Mouse (Mus musculus) adipocyte (in vitro differentiated cells): ENCODE measurements around the gene Klhl3.

ENCODE experiments used
- DNase-seq: peaks from one replicate; pipeline ENCODE4 v3.0.0-alpha.2; 2016; ENCODE audit warnings: low spot score

The Klhl3 gene

DNA sequence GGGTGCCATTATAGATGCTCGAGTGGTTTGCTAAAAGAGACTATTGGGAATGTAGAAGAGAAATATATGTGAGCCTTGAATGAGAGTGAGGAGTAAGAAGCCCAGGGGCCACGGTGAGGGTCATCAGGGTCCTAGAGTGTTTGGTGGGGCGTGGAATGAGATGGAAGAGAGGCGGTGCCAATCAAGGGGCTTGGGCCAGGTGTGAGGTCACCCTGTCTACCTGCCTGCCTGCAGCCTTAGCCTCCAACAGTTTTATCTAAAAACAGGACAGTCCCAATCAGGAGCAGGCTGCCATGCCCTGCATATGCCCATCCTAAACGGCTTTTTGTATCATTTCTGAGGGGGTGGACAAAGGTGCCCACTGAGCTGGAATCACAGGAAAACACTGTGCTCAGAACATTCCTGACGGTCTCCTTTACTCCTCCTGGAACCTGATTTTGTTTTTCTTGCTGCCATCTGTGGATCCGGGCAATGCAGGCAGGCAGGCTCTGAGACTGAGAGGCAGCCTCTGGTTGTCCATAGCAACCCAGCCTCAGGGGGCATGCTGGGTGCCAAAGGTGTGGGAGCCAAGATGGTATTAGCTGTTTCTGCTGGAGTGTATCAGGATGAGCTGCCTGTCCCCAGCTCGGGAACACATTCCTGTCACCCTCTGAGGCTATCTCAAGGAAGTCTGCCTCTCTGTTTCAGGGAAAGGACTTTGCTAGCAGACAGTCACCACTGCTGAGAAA lies 89.5 kb downstream of the Klhl3 start:
- no peak for DNase-seq

DNA sequence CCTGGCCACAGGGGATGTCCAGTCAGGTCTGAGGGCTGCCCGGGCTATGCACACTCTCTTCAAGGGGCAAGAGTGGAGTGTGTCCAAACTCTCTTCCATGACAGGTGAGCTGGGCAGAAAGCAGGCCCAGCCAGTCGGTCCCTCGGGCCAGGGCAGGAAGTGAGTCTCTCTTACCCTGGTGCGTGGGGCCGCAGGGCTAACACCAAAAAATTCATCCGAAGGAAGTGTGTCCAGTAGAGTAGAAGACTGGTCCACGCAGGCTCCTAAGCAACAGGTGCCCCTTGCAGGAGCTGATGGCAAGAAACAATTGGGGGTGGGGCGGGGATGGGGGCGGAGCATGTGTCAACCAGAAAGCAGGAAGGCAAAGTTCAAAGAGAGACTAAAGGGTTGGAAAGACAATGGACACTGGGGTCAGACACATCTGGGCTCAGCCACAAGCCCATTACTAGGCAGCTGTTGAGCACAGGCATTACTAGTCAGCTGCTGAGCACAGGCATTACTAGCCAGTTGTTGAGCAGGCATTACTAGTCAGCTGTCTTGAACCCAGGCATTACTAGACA lies 90.3 kb downstream of the Klhl3 start:
- DNase-seq = no peak

DNA sequence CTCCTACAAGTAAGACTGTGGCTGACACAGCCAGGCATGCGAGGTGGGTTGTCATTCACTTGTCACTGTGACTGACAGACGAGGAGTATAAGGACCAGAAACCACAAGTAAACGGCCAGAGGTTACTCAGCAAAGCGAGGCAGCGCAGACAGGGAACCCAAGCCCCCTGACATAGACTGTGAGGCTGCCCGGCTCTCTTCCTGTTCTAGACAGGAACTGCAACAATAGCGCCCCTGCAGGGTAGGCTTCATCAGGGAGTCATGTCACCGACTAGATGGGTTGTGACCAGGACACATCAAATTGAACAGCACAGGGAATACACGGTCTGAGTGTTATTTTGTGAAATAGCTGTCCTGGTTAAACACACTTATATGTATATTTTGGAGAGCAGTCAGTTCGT lies 93.0 kb downstream of the Klhl3 start:
- DNase-seq = no peak

DNA sequence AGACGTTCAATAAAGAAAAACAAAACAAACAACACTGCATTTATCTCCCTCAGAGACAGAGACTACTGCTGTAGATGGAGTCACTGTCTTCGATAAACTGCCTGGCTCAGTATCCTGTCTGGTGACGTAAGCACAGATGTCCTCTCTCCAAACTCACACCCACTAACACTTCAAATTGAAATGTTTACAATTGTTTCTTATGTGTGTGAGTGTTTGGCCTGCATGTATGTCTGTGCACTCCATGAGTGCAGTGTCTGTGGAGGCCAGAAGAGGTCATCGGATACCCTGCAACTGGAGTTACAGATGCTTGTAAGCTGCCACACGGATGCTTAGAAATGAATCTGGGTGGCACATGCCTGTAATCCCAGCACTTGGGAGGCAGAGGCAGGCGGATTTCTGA lies 96.1 kb downstream of the Klhl3 start:
- DNase-seq = no peak

DNA sequence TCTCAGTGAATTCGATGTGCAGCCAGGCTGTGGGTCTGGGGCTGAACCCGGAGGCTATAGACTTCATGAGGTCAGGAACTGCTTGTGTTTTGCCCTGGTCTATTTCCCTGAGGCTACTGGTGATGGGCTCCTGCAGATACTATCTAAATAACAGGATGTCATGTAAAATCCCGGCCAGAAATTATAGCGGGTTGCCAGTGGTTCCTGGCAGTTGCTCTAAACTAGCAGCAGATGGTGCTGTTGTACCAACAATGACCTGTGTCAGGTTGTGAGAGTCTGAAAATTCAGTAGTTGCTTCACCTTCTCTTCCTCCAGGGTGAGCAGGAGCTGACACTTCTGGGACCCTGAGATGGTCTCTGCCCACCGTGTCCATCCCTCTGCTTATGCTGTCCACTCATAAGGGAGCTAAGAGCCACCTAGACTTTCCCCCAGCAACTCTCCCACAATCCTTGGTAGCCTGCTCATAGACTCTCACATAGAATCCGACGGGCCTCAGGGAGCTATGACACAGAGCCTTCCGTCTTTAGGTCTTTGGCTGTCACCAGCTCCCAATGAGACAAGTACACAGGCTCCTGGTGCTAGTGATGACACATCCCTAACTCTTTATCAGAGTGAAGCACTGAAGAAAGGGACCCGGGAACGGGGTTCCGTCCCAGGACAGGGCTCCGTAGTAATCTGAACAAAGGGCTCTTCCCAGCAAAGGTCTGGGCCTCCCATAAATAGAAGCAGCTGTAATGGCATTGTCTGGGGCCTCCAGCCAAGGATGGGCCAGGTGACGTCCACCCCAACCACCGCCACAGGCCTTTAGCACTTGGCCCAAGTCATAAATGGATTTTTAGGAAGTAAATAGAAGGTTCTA lies 101.1 kb downstream of the Klhl3 start:
- peak; percentile 68 for DNase-seq

DNA sequence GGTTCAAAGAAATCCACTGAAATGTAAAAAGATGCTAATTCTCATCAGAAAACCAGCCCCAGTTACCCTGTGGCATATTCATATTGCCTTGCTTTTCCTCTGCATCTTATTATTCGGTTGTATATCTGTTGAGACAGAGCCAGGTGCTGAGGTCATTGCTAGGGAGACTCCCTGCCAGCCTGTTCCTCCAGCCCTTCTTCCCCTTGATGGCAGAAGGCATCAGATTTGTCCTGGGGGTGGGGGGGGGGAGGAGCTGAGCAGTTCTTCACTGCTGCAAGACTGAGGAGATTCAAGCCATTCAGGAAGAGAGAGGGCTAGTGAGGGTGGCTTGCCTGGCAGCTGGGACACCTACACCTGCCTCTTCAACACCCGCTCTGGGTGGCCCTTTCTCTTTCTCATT lies 101.9 kb downstream of the Klhl3 start:
- DNase-seq = no peak

DNA sequence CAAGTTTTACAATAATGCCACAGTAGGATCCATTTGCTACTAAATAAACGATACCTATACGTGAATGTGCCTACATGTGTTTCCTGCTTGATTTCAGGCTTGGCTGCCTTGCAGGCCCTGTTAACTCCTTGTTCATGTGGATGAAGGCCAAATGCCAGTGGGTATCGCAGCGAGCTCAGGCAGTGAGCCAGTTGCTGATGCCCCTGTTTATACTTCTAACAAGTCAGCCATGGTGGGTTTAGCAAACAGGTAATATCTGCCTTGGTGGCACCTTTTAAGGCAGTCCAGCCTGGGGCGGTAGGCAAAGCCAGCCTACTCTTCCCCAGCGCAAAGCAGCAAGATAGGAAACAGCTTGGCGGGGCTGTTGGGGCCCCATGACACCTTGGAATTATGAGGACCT lies 103.0 kb downstream of the Klhl3 start:
- DNase-seq = no peak

DNA sequence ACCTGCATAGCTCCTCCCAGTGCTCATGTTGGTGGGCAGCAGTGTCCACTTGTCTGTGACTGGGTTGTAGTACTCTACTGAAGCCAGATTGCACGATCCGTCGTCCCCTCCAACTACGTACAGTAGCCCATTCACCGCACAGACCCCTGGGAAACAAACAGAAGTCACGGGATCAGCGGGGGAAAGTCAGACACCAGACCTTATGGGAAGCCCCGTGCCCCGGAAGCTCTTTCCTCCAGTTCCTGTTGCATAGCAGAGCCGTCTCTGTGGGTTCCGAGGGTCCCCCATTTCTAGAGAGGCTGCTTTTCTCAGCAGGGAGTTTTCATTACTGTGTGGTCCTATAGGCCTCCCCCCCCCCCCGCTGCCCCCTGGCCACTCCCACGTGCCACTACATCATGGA lies 104.1 kb downstream of the Klhl3 start:
- no peak for DNase-seq

DNA sequence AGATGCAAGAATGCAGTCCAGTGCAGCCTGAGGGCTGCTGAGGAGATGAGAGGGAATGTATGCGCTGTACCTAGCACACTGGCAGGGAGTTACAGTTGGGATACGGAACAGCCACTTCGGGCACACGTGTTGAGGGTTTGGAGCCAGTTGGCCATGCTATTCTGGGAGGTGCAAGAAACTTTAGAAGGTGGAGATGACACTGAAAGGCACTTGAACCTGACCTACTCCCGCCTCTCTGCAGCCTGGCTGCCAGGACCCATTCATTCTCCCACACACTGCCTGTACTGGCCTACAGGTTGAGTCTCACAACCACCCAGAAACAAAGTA lies 105.4 kb downstream of the Klhl3 start:
- DNase-seq = no peak

DNA sequence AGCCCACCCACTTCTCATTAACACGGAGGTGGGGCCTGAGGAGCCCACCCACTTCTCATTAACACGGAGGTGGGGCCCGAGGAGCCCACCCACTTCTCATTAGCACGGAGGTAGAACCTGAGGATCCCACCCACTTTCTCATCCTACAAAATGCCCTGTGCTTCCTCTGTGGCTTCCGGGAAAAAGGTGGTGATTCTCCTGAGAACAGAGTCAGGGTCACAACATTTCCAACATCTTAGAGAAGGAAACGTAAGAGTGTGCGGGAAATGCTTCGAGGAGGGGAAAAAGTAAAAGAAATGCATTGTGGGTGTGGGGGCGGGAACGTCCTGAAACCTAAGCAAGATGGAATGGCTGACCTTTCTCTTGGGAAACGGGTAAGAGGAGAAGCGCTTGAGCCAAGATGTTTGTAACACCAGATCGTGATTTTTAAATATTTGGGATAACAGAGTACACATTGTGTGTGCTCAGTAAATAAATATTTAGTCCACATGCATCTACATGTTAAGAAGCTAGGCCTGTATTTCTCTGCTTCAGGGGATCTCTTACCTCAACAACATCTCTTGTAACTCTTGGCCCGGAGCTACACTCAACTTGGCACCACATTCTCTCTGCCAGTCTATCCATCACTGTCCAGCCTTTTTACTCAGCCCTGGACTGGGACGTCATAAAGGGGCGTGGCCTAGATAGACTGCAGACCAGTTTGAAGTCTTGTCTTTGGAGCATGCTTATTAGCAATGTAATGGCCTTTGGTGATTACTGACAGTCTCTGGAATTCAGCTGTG lies 105.9 kb downstream of the Klhl3 start:
- DNase-seq = peak; percentile 25

DNA sequence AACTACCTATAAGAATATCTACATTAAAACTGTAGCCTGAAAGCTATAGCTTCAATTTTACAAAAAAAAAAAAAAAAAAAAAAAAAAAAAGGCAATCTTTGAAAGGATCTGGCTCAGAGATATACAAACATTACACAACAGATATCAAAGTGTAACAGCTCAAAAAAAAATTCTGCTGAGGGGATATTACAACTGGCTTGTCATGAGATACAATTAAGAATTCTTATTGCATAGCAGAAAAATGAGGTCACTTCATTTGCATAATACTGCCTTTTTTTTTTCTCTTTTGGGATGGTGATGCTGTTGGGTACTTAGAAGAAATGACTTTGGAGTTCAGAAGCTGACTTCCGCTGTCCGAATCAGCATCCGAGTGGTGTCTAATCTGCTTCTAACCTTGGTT lies 111.6 kb downstream of the Klhl3 start:
- DNase-seq = no peak

DNA sequence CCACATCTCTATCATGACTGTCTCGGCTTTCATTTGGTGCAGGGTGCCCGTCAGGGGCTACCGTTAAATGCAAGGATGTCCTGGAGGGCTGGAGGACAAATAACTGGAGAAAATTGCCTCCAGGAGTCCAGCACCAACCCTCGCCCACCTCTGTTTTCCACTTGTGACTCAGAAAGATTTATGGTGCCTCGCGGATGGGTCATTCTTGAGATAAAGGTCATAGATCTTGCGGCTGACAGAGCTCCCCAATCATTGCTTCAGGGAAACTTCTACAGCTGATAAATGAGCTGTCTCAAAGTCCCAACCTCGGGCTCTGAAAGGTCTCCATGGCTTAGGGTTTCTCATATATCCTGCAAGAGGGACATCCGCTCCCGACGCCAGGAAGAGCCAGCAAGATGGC lies 116.9 kb downstream of the Klhl3 start:
- DNase-seq = no peak

DNA sequence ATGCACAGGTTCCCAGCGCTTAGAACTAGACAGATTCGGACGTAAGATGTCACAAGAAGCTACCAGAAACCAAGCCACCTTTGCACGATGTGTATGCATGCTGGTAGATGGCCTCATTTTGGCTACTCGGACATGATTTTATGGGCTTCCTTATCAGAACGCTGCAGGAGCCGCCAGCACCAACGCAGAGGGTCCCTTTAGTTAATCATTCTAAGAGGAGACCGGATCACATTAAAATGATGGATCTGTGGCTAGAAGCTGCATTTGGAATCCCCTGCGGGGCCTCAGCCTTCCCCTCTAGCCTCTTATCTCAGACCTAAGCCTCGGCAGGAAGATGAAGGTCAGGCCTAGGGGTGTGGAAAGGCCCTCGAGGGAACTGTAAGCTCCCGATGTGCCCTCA lies 117.5 kb downstream of the Klhl3 start:
- no peak for DNase-seq

DNA sequence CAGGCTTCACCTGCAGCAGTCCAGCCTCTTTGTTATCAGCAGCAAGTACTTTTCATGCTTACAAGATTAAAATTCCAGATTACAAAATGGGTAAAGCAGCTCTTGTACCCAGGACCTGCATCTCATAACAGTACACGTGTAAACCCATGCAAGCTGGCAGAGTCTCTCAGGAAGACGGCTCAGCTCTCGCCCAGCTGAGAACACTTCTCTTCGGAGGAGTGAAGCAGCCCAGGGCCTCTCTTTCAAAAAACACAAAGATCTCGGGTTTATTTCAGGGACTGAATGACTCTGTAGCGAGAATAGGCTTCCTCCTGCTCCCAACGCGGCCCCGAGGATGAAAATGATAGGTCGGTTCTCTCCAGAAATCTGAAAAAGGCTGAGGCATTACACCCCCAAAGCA lies 128.8 kb downstream of the Klhl3 start:
- DNase-seq = no peak

DNA sequence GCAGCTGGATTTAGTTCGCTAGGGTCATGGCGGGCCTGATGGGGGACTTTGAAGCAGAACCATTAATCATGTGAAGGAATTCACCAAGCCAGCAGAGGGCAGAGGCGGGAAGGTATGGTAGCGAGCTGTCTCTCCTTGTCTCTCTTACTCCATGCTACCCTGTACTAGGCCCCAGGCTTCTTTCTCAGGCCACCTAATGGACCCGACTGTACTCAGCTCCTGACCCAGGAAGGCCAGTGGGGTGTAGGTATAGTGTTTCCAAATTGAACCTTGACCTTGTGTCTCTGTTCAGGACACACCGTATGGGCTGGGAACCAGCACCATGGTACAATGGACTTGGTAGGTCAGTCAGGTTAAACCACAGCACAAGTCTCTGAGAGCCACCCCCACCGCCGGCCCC lies 129.2 kb downstream of the Klhl3 start:
- DNase-seq = no peak

DNA sequence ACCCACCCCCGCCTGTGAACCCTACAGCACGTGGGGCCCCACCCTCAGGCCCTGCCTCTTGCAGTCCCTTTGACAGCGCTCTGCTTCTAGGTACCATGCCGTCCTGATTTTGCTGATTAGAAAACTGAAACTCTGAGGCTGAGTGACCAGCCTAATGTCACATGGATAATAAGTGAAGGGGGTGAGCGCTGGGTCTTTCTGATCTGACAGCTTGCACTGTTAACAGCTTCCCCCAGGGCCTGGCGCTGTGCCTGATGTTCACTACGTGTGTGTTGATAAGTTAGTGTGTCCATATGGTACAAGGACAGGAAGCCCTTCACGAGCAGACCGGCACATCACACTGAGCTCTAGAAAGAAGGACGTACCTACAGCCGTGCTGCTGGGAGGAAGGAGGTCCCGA lies 130.1 kb downstream of the Klhl3 start:
- DNase-seq = no peak

DNA sequence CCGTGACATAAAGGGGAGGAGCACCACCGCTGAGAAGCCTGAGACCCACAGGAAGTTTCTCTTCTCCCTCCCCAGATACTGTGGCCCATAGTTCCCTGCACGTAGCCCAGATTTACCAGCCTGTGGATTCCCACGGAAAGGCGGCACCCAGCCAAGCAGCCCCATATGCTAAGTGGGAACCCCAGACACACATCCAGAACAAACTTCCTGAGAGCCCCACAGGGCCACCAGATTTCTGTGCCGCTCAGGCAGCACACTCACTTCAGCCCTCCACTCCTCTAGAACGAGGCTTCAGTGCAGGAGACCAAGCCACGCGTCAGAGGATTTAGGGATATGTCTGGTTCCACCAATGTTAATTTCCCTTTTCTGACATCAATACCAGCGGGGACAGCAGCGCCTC lies 130.5 kb downstream of the Klhl3 start:
- no peak for DNase-seq

DNA sequence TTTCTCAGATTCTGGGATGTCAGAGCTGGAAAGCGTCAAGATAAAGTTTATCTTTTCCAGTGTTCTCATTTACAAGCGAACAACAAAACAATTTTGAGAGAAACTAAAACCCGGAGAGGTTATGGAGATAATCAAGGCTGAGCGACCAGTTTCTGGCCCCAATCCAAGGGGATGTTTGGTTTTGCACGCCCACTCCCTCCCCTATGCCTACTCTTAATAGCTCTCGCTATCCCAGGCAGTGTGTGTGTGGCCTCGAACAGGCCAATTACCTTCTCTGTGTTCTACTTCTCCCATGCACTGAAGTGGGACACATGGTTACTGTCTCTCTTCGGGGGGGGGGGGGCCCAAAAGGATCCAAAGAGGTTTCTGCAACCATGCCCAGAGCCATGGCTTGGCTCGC lies 132.7 kb downstream of the Klhl3 start:
- no peak for DNase-seq

DNA sequence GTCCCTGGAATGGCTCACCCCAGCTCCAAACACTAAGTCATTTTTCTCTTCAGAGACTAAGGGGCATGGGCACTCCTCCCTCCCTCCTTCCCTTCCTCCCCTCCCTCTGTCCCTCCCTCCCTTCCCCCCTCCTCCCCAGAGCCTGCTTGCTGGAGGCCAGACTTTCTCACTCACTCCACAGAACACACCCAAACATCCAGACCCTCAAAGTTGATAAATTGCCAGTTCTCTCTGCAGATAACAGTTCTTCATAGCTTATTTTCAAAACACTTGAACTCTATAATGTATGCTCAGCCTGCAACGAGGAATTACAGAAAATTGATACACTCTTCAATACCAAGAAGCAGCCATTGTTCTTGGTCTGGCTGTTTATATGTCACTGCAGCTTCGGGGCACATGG lies 133.3 kb downstream of the Klhl3 start:
- no peak for DNase-seq

DNA sequence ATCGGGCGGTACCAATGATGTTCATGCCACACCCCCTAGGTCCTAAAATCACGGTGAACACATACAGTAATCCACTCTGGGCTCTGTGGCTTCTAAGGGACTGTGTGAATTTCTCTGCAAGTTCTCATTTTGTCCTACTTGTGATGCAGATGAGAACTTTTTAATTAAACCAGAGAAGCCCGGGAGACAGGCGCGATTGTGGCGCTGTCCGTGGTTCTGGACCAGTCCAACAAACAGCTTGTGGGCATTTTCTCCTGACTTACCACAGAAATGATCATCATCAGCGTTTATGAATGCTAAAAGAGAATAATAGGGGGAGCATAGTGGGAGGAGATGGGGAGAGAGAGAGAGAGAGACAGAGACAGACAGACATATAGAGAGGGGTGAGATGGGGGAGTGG lies 134.5 kb downstream of the Klhl3 start:
- DNase-seq = no peak

DNA sequence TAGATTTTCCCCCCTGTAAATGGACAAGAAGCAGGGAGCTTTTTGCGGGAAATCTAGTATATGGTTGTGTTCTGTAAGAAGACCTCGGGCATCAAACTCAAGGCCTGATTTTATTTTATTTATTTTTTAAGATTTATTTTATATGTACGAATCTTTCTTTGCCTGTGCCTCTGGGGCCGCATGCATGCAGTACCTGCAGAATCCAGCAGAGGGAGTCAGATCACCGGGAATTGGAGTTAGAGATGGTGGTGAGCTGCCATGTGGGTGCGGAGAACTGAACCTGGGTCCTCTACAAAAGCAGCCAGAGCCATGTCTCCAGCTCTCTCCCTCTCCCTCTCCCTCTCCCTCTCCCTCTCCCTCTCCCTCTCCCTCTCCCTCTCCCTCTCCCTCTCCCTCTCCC lies 135.7 kb downstream of the Klhl3 start:
- no peak for DNase-seq

DNA sequence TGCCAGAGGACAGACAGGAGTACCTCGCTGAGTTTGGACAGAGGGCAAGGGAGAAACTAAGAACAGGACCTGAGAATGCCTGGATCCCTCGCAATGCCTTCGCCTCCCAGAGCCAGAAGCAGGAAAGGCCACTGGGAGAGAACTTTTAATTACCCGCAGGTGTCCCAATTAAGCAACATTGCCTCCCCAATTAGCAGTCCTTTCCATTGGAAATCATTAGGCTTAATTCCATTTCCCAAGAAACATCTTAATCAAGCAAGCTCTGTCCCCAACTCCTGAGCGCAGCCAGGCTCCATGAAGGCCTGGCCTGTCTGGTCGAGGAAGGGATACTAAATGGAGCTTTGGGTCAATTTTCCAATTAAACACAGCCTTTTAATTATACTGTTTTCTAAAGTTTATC lies 147.7 kb downstream of the Klhl3 start:
- DNase-seq = no peak

DNA sequence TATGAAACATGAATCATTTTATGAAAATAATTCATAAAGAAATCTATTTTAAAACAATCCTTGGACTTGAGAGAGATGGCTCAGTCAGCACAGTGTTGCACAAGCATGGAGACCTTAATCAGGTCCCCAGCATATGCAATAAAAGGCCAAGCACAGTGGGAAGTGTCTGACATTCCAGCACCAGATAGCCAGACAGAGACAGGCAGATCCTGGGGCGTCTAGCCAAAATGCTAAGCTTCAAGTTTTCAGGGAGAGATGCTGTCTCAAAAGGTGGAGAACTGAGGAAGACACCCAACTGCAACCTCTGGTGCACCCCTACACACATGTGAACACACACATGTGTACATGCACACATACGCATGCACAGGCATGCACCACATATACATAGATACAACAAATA lies 153.1 kb downstream of the Klhl3 start:
- no peak for DNase-seq
